Mouse (Mus musculus): ENCODE measurements at regions not wholly inside any gene's neighbourhood (a gene's known extent, or its start where the extent isn't known, plus 50 kb on each side); places are given as distances from the start of the nearest gene placed in this dataset.

DNA sequence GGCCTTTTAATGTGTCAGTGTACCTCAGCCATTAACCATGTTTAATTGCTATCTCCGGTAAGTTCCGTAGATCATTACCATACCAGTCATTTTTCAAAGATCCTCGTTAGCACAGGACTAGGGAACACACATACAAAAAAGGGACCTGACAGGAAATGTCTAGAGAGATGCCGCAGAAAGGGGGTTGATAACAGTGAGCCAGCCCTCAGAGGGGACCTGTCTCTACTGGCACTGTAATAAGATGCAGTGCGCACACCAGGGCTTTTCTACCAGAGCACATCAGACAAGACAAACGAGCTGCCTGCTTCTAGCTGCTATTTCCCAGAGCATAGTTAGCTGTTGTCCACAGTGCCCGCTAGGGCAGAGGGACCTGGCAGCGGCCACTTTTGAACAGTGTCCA lies 199.1 kb downstream of the Sox11 start:
- DNase-seq (ENCODE audit: low spot score in 2 of 2), result no peak

DNA sequence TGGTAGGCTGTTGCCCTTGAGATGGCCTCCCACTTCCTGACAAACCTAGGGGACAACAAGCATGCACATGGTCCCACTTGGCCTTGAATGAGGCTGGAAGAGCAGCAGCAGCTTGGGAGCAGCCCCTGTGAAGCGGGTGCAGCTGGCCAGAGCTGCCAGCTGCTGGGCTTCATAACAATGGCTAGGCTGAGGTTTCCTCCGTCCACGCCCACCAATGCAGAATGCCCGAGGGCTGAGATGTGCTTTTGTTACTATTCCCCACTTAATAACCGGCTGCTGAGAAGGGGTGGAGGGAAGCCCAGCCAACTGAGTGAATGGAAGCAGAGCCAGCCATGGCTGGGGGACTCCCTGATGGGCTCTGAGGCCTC lies 202.1 kb downstream of the Sox11 start:
- no peak for DNase-seq (ENCODE audit: low spot score in 2 of 2)

DNA sequence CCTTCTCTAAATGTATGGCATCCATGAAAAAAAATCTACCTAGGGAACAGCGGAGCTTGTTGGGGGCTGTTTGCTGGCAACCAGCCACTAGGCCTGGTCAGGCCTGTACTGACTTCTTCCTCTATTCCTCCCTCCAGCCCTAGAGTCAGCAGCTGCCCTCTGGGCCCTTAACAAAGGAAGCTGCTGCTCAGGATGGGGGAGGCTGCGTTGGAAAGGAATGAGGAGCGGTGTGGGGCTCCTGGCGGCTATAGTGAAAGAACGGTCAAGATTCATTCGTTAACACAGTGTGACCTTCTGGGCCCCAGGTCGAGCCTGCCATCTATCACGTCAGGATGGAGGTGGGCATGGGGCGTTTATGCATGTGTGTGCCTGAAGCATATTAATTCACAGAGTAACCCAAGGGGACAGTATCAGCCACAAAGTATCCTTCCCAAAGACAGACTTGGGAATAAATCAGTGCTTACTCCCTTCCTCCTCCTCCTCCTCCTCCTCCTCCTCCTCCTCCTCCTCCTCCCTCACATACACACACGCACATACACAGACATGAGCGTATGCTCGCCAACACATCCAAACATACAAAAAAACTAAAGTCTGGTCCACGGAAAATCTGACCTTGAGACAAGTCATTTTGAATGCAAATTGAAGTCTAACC lies 202.6 kb downstream of the Sox11 start:
- no peak for DNase-seq (ENCODE audit: low spot score in 2 of 2)

DNA sequence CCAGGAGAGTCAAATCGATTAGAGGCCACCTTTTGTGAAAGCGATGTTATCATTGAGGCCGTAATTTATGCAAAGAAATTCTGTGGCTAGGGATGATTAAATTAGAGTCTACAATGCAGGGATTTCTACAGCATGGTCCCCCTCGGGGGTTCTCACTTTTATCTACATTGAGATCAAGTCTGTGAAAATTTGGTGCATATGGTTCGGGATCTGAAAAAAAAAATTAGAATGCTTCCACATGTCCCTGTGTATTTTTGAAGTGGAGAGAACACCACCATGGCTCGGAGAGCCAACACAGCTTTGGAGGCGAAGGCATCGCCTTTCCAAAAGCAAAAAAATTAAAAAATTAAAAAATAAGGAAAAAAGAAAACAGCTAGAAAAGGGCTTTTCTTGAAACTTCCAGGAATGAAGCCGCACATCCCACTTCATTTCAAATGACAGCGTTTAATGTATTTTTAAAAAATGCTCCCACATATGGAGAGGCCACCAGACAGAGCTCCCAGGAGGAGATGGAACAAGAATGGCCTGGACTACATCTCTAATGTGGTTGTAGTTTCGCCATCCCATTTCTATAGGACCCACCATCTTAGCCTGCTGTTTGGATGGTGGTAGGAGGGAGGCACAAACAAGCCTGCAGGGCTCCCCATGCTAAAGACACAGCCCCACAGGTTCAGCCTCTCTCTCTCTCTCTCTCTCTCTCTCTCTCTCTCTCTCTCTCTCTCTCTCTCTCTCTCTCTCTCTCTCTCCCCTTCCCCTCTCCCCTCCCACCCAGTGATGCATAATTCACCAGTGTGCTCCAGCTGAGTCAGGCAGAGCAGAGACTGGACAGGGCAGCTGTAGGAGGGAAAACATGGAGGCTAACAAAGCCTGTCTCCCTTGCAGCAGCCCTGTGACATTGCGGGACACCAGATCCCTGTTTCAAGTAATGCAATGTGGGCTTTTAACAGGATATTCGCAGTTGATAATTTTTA lies 203.4 kb downstream of the Sox11 start:
- peak in 1 of 2 experiments; percentile 12 for DNase-seq (ENCODE audit: low spot score in 2 of 2)

DNA sequence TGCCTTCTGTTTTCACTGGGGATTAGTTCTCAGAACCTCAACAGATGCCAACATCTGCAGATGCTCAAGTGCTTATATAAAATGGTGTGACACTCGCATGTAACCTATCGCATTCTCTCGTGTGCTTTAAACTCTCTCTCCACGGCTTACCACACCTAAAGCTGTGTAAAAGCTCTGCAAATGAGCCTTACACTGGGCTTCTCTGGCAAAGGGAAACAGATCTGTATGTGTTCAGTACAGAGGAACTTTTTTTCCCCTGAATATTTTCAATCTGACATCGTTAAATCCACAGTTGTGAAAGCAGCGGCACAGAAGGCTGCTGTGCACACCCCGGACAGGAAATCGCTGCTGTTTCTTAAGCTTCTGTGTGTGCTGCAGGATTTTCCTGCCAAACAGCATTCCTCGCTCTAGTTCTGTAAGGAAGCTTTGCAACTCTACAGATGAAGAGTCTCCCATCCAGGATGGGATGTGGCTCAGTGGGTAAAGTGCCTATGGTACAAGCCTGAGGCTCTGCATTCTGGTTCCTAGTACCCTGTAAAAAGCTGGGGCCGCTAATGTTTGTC lies 206.3 kb downstream of the Sox11 start:
- DNase-seq (ENCODE audit: low spot score in 2 of 2), result no peak

DNA sequence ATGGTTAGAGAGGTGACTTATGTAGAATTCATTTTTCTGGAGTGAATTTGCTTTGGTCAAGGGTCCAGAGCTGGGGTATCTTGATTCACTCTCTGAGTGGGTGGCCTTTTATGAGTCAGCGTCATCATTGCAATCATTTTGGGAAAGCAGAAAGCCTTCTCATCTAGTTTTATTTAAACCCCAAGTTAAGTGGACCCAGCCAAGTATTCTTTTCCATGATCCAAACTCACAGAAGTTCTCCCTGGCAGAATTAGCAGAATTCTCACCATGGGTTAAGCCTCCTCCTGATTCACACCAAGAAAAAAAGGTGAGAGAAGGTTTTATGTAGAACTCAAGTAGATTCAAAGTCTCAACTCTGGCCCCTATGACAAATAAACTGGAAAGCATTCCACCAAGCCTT lies 211.8 kb downstream of the Sox11 start:
- no peak for DNase-seq (ENCODE audit: low spot score in 2 of 2)

DNA sequence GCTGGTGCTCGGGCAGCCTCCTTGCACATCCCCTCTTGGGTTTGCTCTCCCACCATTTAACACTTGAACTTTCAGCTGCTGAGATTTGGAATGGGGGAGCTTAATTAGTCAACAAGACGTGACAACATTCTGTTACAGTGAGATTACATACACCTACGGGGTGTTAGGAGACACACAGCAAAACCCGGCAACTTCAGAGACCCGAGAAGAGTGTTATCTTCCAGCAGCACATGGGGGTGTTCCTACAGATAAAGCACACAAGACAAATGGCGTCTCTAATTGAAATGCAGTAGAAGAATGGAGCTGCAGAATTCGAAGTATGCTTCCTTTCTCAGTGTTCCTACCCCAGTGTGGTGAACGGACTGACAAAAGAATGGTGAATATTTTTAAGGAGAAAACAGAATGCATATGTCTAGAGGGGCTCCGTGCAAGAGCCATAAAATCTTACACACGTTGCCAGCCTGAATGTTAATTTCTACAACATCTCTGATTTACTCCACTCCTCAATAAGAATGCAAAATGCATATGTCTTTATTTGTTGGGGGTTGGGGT lies 215.2 kb downstream of the Sox11 start:
- no peak for DNase-seq (ENCODE audit: low spot score in 2 of 2)

DNA sequence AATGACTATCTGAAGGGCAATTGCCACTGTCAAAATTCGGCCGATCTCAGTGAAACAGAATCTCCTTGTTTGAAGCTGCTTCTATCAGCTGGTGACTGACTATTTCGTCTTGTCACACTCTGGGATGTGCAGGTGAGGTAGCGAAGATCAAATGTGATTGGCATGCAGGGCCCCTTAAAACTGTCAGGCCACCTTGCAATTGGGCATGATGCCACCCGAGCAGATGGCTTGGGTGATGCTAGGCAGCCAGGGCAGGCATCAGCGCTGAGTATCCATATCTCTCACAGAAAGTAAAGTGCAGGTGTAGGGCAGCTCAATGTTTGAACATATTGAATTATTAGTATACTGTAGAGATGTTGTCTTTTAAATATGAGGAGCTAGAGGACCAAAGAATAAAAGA lies 223.8 kb downstream of the Sox11 start:
- no peak for DNase-seq (ENCODE audit: low spot score in 2 of 2)

DNA sequence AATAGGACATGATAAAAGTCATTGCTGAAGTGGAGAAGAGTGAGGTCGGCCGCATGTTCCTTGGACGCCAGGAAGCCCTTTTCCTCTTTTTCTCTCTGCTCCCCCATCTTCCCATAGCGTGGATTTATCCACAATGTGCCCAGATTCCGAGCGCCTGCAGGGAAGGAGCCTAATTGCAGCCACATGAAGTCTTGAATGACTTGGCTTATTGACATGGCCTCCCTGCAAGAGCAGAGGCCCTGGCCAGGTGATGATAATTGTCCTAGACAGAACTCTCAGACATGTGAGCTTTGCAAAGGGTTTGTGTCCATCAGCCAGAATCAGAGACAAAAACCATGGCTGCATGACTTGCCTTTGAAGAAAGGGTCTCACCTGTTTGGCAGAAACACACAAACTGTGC lies 227.0 kb downstream of the Sox11 start:
- no peak for DNase-seq (ENCODE audit: low spot score in 2 of 2)

DNA sequence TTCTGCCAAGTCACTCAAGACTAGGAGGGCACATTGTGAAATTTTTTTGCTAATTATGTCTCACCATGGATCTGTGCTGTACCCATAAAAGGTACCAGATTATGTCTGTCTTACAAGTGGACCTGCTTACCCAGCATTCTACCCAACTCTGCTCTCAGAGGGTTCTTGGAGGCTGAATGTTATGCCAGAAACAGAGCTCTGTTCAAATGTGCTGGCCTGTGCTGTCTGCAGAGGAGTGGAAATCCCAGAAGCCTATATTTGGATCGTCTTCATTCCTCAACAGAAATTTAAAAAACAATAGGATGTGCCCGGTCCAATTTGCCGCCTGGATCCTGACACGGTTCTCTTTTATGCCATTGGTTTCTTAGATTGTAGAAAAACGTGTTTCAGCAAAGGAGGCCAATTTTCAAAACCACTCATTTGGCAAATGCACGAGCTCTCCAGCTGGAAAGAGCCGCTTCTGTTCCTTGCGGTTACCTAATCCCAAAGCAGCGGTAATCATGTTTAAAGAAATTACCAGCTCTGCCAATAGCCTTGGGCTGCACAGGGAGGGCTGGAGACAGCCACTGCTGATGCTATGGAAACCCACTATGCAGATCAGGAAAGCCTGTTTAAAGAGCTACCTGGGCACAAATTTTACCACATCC lies 237.3 kb downstream of the Sox11 start:
- peak in 1 of 2 experiments; percentile 46 for DNase-seq (ENCODE audit: low spot score in 2 of 2)

DNA sequence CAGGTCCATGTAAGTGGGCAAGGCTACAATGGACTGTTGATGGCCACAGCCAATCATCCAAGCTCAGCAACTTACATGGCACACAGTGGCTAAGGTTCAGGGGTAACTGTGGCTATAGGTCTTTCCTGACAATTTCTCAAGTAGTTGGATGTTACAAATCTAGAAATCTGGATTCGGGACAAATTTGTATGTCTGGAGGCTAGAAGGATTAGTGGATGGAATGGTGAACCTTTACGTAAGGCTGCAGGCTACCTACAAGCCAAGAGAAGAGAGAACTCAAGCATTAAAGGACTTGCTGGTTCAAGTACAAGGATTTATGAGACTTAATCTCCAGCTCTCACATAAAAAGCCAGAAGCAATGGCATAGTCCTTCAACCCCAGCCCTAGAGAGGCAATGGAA lies 239.4 kb downstream of the Sox11 start:
- no peak for DNase-seq (ENCODE audit: low spot score in 2 of 2)

DNA sequence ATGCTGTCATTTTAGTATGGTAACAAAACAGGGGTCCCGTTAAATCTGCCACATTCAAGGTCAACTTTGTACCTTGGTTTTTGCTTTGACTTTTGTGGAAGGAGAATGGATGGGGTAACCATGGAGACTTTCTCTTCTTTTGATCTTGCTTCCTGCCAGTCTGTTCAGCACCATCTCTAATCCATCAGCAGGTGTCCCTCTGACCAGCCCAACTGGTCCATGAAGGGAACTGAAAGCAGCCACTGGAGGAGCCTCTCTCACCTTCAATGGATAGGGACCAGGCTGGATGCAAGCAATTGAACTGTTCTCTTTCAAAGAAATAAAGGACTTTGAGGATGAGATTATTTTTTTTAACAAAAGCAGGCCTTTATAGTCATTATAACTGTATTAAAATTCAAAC lies 253.2 kb downstream of the Sox11 start:
- no peak for DNase-seq (ENCODE audit: low spot score in 2 of 2)

DNA sequence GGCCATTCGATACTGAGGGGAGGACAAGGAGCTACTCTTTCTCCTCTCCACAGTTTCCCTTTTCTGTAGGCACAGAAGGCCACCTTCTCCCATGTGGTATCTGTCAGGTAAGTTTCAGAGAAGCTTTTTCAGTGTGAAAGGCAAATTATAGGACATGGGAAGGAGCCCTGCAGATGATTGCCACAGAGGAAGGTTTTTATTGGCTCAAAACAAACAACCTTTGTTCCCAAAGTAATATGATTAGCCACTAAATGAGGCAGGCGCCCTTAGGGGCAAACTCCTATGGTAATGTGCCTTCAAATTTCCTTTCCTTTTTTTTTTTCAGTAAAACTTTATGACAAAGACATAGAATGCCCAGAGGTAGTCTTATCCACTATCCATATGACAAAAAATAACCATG lies 256.5 kb downstream of the Sox11 start:
- DNase-seq (ENCODE audit: low spot score in 2 of 2), result no peak

DNA sequence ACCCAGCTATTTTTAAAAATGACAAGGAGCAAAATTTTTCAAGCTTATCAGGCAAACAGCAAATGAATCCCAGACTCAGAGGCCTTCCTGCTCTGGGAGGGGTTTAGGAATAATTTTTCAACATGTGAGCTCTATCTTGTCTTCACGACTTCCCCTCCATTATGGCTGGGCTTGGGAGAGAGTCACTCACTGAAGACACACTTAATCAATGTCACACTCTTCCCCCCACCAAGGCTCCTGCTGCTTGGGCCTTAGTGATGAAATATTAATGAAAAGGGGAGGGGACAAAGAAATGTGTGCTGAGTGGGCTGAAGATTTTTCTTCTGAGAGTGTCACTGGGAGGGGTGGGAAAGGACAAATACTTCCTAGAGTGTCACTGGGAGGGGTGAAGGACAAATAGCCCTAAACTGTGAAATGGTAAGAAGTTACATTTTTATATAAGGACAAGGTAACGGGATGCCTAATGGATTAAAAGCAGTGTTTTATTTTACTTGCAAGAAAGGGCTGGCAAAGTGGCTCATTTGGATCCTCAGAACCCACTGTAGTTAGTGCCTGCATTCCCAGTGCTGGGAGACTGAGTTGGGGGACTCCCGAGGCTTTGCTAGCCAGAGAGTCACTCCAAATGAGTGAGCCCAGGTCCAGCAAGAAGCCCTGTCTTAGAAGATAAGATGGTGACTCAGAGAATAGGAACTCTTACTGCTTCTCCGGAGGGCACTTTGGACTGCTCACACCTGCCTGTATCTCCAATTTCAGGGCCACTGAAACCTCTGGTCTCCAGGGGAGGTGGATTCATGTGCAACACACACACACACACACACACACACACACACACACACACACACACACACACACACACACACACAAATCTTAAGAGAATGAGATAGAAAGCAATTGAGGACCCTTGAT lies 258.5 kb downstream of the Sox11 start:
- DNase-seq (ENCODE audit: low spot score in 2 of 2), result no peak

DNA sequence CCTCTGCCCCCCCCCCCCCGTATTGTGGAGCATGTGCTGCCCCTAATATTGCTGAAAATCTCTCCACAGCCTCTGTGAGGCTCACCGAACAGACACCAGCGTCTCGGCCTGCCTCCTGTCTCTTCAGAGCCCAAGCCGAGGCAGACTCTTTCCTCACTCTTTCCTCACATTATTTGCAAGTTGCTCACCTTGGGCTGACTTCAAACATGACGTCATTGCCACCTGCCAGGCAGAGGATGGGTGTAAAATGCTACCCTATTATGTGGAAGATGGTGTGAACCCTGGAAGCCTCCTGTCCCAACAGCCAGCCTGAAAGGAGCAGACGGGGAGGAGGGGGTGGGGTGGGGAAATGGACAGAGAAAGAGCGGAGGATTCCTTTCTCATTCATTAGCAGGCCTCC lies 259.3 kb downstream of the Sox11 start:
- peak in 1 of 2 experiments; percentile 41 for DNase-seq (ENCODE audit: low spot score in 2 of 2)

DNA sequence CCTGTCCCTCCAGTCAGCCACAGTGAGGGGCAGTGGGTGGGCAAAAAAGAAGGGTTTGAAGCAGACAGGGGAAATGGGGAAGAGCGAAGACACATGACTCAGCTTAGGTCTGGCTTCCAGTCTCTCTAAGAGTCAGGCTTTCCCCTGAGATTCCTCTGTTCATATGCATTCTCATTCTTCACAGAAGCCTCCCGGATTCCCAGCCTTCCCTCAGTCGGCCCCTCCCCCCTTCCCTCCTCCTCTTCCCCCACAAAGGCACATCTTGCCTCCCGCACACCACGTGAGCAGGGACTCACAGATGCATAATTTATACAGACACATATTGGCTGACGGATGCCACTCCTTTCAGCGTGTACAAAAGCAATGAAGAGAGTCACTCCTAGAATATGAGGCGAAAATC lies 259.8 kb downstream of the Sox11 start:
- peak; percentile 40 to 85 for DNase-seq (ENCODE audit: low spot score in 2 of 2)

DNA sequence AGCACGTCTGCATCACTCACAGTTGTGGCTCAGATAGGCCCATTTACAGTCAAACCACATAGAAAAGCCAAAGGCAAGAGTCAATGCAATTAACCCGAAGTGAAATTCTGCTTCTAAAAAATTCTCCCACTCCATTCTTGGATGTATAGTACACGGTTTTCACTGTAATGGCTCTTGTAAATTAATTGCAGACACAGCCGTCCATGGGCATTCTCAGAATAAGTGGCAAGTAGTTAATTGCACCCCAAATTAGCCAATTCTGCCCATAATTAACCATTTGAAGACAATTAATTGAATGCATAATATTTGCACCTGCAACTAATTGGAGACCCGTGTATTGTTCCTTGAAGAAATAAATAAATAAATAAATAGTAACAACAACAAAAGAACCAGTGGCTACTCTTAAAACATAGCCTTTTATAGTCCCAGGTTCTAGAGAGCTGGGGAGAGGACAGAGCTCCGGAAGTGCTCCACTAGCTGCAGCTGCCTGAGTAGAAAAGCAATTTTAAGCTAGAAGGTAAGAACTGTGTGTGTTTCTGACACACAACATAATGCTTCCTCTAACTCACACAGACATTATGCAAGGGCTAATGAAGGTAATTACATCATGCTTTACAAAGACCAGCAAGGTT lies 266.2 kb downstream of the Sox11 start:
- no peak for DNase-seq (ENCODE audit: low spot score in 2 of 2)

DNA sequence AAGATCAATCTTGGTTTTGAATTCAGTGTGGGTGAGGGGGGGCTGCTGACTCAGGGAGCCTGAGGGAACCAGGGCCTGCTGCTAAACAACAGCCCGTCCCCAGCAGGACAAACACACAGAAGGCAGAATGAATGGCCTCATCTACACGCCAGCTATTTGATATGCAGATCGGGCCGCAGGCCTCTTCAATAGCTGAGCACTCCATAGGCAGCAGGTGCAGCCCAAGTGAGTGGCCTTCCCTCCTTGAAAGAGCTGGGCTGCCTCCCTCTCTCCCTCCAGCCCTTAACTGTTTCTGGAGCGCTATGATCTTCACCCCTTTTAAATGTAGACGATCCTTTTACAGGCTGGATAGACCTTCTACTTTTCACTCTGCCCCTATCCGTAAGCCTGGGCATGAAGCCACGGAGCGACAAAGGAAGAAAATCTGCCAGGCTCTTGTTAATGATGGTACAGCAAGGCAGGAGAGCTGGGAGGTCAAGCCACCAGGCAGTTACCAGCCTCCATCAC lies 277.3 kb downstream of the Sox11 start:
- no peak for DNase-seq (ENCODE audit: low spot score in 2 of 2)

DNA sequence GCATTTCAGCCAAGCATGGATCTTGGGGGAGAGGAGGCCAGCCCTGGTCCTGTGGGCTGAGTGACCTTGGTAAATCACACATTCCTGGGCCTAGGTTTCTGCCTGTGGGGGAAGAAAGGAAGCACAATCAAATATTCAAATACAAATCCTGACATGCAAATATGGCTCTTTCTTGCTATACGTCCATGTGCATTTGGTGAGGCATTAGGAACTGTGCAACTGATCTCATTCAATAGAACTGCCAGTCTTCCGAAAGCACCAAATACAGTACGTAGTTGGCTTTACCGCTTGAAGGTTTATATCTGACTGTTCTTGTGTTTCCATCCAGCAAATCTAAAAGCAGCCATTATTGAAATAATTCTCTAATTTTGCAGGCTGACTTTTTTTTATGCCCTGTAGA lies 278.9 kb downstream of the Sox11 start:
- DNase-seq (ENCODE audit: low spot score in 2 of 2), result no peak

Data from layer of hippocampus, adult 18-20 months (tissue).